10 mouse cellular contexts compared by ENCODE assay signal in the genomic region with DNA sequence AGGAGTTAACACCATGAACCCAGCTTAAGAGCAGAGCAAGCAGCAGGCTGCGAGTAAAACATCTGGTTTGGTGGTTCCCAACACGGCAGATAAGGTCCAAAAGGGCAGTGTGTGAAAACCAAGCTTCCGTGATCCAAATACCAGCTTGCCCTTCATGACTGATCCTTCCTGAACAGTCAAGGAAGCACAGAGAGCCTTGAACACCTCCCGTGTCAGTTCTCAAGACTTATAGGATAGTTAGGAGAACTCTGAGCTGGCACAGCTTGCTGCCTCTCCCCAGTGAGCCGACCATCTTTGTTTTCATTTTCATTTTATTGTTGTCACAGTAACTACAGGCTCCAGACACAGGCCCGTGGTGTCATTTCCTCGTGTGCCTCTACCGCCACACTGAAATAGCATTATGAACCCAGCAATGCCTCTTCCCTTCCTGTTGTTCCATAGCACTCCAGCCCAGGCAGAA. TPM values are rescaled to one million over a fixed set of nuclear protein-coding genes. Genes with fewer than 3 reads are reported as not detected.
A peak's percentile ranks its signal among the peaks of the same experiment; 100 is the strongest.
DNase-seq lines count a peak whose midpoint lies in the region; ATAC-seq and TF ChIP-seq lines count a peak whose summit lies in the region.
"Had no signal": no experiment of that assay in that cellular context is flagged by ENCODE, and none has a peak within 500 bp of the region (broad histone marks: within the 10 kb centered on the region; RNA-seq: fewer than 3 reads in every experiment).

No protein-coding gene starts in this region.

- peak overlapping the region; percentile 24; the same call in 1 of the 2 replicates for H3K4me2 ChIP-seq in kidney, embryonic 15.5 days
- H3K4me2 ChIP-seq in myocyte (ENCODE audit: low read depth), result peak overlapping the region; percentile 49
- no peak overlapping the region for H3K4me2 ChIP-seq in forebrain, embryonic 15.5 days (replicated peaks)

- no peaks in the 10 kb centered on the region for H3K36me3 ChIP-seq in kidney, embryonic 15.5 days
- no peaks in the 10 kb centered on the region for H3K36me3 ChIP-seq in myocyte (ENCODE audit: control insufficient read depth, insufficient read depth)
- no peaks in the 10 kb centered on the region for H3K36me3 ChIP-seq in forebrain, embryonic 15.5 days

- H3K9ac ChIP-seq in kidney, embryonic 15.5 days, result no peak overlapping the region
- no peak overlapping the region for H3K9ac ChIP-seq in forebrain, embryonic 15.5 days (replicated peaks)
- H3K9ac ChIP-seq: liver, embryonic 14.5 days had no signal

- peaks cover 11% of the 10 kb centered on the region; the same call in 1 of the 2 replicates for H3K4me1 ChIP-seq in kidney, embryonic 15.5 days
- peaks cover 13% of the 10 kb centered on the region for H3K4me1 ChIP-seq in brown adipose tissue, adult 24 weeks (ENCODE audit: control insufficient read depth, insufficient read depth, insufficient read length, low read length)
- no peaks in the 10 kb centered on the region for H3K4me1 ChIP-seq in forebrain, embryonic 15.5 days

- no peak for DNase-seq in kidney, adult 18-20 months
- DNase-seq in induced T-regulatory cell, adult 2 months (ENCODE audit: low read depth), result peak; percentile 51
- DNase-seq in right cerebral cortex, postnatal 10 days (ENCODE audit: low spot score in 2 of 2), result no peak
- no peak for DNase-seq in right cerebral cortex, postnatal 14 days
- DNase-seq: adrenal gland, postnatal 36 days had no signal

- peaks cover 11% of the 10 kb centered on the region for H3K79me2 ChIP-seq in myocyte (ENCODE audit: control insufficient read depth, insufficient read depth)

- H3ac ChIP-seq in myocyte (ENCODE audit: control insufficient read depth, insufficient read length), result no peak overlapping the region

- WGBS in kidney, embryonic 15.5 days, result 37% methylated on average over 8 of the region's 8 CpGs
- WGBS in forebrain, embryonic 15.5 days, result 76% methylated on average over 8 of the region's 8 CpGs

- ATAC-seq in kidney, embryonic 15.5 days (replicated peaks; ENCODE audit: low FRiP score), result no peak
- no peak for ATAC-seq in forebrain, embryonic 15.5 days (replicated peaks)

- H3K27me3 ChIP-seq in kidney, embryonic 15.5 days, result no peaks in the 10 kb centered on the region
- H3K27me3 ChIP-seq in myocyte (ENCODE audit: control insufficient read depth, insufficient read depth, insufficient read length), result no peaks in the 10 kb centered on the region
- H3K27me3 ChIP-seq in forebrain, embryonic 15.5 days, result no peaks in the 10 kb centered on the region

- no peak for TF ChIP-seq POLR2A in myocyte (IDR thresholded peaks at IDR 0.05; ENCODE audit: insufficient read length, low read depth)

- no peak overlapping the region for H3K4me3 ChIP-seq in kidney, embryonic 15.5 days (replicated peaks)
- peak overlapping the region; percentile 56 for H3K4me3 ChIP-seq in brown adipose tissue, adult 24 weeks (ENCODE audit: insufficient read depth, low read depth, low read length)
- no peak overlapping the region for H3K4me3 ChIP-seq in myocyte
- H3K4me3 ChIP-seq in forebrain, embryonic 15.5 days, result no peak overlapping the region

- no peaks in the 10 kb centered on the region for H3K9me3 ChIP-seq in kidney, embryonic 15.5 days (replicated peaks)
- no peaks in the 10 kb centered on the region for H3K9me3 ChIP-seq in forebrain, embryonic 15.5 days

- H3K27ac ChIP-seq in kidney, embryonic 15.5 days, result peak overlapping the region; percentile 54; the same call in 1 of the 2 replicates
- peak overlapping the region; percentile 97 for H3K27ac ChIP-seq in brown adipose tissue, adult 24 weeks (replicated peaks; ENCODE audit: low read depth, low read length)
- H3K27ac ChIP-seq in forebrain, embryonic 15.5 days (replicated peaks), result no peak overlapping the region
- H3K27ac ChIP-seq: liver, embryonic 14.5 days had no signal

TF ChIP-seq in myocyte, 11 proteins besides CTCF, POLR2A, EP300 and RAD21:
- TF ChIP-seq USF1 (IDR thresholded peaks at IDR 0.05; ENCODE audit: low read depth) (no peak), REST (IDR thresholded peaks at IDR 0.05; ENCODE audit: insufficient read depth, insufficient read length) (no peak)

RNA-seq across cellular contexts. Expression of gene Filip1, which starts 42.0 kb away (rescaled TPM):
- 5.8 and 6.5 TPM in 2 replicates for polyA plus RNA-seq in kidney, embryonic 15.5 days (2015; fragmentation: Nextera tagmentation; extraction: Ambion mirVana)
- 3.7 and 6.7 TPM in 2 replicates for polyA plus RNA-seq in brown adipose tissue, adult 24 weeks (2012; ENCODE audit: insufficient read depth, insufficient read length, missing spikeins)
- polyA plus RNA-seq in myocyte (2012; fragmentation: generic; extraction: Trizol), result 7.0 TPM
- 3.1 and 3.2 TPM in 2 replicates for polyA plus RNA-seq in forebrain, embryonic 15.5 days (2015; fragmentation: Nextera tagmentation; extraction: Ambion mirVana)
